Mouse (Mus musculus): ENCODE measurements around the gene Adam8.
A peak's percentile ranks its signal among the peaks of the same experiment; 100 is the strongest.

Gene Adam8

DNA sequence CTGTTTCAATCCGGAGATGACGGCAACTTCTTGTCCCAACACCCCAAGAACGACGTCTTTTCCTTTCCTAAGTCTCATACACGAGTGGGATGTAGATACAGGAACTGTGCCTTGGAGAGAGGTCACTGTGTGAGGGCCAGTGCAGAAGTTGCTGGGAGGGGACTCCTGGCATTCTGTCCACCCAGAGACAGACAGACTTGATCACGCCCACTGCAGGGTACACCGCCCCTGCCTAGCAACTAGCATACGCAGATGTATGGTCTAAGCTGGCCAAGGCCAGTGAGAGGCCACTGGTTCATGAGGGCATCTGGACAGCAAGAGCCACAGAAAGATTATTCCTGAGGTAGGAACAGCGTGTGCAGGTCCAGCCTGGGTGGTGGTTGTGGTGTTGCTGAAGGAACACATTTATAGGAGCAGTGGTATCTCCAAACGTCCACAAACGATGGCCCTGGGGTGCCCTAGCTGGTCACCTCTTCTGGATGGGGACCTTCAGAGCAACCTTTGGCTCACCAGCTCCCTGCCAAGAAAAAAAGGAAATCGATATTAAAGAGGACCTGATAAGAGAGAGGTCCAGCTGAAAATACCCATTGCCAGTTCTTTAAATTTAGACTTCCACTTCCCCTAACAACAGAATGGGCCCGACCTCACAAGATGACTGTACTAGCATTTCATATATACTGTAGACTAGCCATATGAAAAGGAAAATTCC, 13.2 kb downstream of the Adam8 start:
- peak; percentile 53 for DNase-seq (ENCODE audit: low read depth, low spot score)

GRCm38 (mm10) chr7:139978278-139978892, 14.0 kb downstream of the Adam8 start, which contains the start of gene 6430531B16Rik:
Gene 6430531B16Rik, minus strand, starts transcription at chr7:139978755.
- peak; percentile 96 for DNase-seq (ENCODE audit: low read depth, low spot score)

GRCm38 (mm10) chr7:139975471-139975870, 16.9 kb downstream of the Adam8 start:
- no peak for DNase-seq (ENCODE audit: low read depth, low spot score)

- no peak for DNase-seq (ENCODE audit: low read depth, low spot score)
These were observed 18.1 kb downstream of the Adam8 start for GRCm38 (mm10) chr7:139974307-139974706.

DNA sequence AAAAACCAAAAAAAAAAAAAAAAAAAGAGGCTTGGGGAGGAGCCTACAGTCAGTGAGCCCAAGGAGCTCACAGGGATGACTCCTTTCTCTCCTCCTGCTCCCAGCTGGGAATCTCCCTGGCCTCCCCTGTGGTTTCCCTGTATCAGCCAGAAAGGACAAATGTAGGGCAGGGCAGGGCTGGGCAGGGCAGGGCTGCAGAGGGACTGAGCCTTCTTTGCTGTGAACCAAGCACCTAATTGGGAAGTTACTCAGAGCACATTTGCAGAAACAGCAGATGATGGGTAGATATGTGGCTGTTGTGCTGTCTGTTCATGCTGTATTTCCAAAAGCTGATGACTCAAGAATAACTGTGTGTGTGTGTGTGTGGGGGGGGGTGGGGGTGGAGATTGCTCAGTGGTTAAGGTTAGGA, 19.4 kb downstream of the Adam8 start:
- DNase-seq (ENCODE audit: low read depth, low spot score): peak; percentile 43

DNA sequence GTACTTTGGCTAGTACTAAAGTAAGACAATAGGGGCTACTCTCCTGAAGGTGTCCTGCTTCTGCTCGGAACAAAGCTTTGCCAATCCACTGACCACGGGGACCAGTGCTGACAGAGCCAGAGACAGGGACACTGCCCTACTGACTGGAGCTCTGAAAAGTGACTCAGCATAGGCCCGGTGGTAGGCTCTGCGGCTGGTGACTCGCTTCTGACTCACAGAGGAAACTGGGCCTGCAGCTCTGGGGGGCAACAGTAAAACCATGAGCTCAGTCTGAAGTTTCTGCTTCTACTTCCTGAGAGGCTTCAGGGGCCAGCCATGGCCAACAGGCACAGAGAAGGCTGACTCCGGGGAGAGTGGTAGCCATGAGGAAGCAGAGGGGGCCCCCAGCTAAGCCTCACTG, 20.9 kb downstream of the Adam8 start:
- DNase-seq (ENCODE audit: low read depth, low spot score): peak; percentile 71

- no peak for DNase-seq (ENCODE audit: low read depth, low spot score)
These were observed 21.4 kb downstream of the Adam8 start for GRCm38 (mm10) chr7:139970979-139971378.

DNA sequence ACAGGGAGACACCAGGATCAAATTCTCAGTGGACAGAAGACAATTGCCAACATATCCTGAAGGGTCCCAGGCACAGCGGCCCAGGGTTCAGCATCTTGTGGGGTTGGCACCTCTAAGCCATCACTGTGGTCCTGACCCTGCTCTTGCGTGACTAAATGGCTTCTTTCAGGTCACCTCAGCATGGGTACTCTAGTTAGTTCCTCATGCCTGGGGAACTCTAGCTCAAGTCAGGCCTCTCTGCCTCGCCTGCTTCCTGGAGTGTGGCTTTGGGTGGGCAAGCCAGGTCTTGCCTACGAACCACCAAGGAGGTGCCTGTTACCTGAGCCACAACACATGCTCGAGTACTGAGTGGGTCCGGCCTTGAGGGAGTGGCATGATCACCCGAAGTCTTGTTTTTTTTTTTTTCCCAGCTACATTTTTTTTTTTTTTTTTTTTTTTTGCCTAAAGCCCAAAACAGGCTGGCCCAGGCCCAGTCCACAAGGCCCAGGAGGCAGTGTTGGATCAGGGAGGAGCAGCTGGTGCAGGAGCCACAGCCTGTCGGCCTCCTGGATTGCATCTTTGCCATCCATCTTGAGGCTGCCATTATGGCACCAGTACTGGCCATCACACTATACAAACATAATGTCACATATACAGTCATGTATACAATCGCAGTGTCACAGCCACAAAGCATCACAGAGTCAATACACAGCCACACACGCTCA, 22.0 kb downstream of the Adam8 start:
- no peak for DNase-seq (ENCODE audit: low read depth, low spot score)

DNA sequence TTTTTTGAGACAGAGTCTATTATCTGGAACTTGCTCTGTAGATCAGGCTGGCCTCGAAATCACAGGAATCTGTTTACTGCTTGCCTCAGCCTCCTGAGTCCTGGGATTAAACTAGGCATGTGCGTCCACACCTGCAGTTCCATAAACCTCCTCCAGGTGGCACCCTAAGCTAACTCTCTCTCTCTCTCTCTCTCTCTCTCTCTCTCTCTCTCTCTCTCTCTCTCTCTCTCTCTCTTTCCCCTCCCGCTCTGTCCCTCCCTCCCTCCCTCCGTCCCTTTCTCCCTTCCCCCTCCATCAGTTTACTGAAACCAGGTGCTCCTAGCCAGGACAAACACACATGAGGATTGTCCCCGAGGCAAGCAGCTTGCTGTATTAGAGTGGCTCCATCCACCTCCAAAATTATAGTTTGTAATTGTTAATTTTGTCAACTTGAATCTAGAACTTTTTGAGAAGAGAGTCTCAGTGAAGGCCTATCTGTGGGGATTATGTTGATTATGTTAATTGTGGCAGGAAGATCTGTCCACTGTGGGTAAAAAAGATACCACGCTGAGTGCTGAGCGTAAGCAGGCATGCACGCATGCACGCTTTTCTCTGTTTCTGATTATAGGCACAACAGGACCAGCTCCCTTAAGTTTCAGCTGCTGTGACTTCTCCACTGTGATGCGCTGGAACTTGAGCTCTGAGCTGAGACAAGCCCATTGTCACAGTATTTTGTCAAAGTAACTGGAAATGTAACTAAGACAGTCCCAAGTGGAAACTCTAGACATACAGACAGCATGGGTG, 22.8 kb downstream of the Adam8 start:
- DNase-seq (ENCODE audit: low read depth, low spot score): peak; percentile 93

GRCm38 (mm10) chr7:139968428-139968827, 23.9 kb downstream of the Adam8 start:
- DNase-seq (ENCODE audit: low read depth, low spot score): no peak

DNA sequence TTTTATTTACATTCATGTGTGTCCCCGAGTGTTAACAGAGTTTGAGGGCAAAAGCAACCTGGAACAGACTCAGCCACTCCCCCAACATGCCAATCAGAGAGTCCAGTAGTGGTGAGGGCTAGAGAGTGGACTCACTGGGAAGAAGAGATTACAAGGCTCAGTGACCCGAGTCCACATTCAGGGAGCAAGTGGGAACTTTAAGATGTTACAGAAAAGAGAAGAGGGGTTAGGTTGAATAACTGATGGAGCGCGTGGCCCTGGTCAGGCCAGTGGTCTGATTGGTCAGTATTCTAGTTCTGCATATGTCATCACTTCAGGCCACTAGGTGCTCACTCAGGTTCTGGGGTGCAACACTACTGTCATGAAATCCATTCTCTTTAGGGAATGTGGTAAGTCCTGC, 25.2 kb downstream of the Adam8 start:
- DNase-seq (ENCODE audit: low read depth, low spot score): no peak

DNA sequence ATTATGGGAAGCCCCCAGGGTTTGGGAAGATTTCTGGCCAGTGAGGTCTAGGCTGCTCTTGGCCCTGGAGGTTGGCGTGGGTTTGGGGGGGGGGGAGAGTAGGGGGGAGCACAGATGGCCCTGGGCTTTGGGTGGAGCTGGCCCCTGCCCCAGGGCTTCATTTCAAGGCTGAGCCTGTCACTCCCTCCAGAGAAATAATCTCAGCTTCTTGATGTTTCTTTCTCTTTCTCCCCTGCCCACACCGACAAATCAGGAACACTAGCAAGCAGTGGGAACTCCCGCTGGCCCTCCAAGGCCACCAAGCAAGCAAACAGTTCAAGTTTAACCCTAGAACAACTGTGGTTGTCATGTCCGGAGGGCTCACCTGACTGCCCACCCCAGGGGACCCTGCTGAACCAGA, 28.5 kb downstream of the Adam8 start:
- DNase-seq (ENCODE audit: low read depth, low spot score): no peak

DNA sequence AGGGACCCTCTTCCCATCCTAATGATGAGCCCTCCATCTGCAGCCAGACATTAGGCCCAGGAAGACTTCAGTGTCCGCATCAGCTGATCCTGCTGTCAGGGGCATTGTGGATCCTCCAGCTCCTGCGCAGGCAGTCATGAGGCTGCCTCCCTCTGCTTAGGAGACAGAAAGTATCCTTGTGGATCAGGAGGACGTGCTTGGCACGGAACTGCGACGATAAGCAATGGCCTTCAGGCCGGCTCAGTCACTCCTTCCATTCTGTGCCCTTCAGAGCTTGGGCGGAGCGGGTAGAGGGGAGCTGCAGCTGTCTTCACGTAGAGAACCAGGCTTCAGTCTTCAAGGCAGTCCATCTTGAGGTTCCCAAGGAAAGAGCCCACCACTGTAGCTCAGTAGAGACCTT, 31.2 kb downstream of the Adam8 start:
- DNase-seq (ENCODE audit: low read depth, low spot score): no peak

- no peak for DNase-seq (ENCODE audit: low read depth, low spot score)
These were observed 34.4 kb downstream of the Adam8 start for GRCm38 (mm10) chr7:139957958-139958357.

DNA sequence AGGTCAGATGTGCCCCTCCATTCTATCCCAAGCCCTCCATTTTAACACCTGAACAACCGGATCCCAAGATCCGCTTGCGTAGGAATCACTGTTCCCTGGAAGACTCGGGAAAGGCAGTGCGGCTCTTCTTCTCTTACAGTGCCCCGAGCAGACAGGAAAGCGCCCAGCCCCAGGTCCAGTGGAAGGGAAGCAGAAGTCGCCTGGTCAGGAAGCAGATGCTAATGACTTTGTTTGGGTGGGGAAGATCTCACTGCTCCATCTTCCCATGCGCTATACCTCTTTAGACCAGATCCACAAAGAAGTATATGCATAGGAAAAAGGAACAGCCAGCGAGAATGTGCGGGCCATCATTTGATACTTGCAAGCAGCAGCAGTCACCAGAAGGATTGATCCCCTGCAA, 34.9 kb downstream of the Adam8 start:
- DNase-seq (ENCODE audit: low read depth, low spot score): no peak

DNA sequence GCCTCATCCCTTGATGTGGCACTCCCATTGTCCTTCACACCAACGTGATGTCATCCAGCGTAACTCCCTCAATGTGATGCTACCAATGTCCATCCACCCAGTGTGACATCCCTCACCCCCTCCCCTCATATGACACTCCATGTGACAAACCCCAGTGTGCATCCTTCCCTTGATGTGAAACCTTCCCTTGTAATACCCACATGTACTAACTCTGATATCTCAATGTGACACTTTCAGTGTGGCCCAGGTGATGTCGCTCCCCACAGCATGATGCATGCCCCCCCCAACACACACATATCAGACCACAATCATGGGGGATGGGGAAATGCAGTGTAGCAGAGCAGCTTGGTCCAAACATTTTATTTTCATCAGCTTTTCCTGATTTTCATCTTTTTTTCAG, 35.7 kb downstream of the Adam8 start:
- DNase-seq (ENCODE audit: low read depth, low spot score): no peak

GRCm38 (mm10) chr7:139955505-139955904, 36.9 kb downstream of the Adam8 start:
- no peak for DNase-seq (ENCODE audit: low read depth, low spot score)

GRCm38 (mm10) chr7:139951991-139952633, 40.2 kb downstream of the Adam8 start:
- DNase-seq (ENCODE audit: low read depth, low spot score): no peak

DNA sequence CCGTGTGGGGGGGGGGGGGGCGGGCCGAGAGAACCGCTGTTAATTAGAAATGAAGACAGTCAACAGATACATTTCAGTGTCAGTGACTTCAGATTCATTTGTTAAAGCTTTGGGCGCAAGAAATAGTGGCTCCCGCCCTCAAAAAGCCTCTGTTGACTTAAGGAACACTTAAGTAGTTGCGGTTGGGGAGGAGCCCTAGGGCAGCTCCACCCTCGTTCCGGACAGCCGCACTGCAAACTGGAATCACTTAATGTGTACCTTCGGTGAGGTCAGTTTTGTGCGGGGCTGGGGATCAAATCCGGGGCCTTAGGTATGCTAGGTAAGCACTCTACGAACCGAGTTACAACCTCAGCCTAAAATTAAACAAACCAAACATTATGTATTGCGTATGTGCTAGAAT, 41.3 kb downstream of the Adam8 start:
- no peak for DNase-seq (ENCODE audit: low read depth, low spot score)

GRCm38 (mm10) chr7:139950283-139950971, 41.9 kb downstream of the Adam8 start:
- DNase-seq (ENCODE audit: low read depth, low spot score): peak; percentile 25

DNA sequence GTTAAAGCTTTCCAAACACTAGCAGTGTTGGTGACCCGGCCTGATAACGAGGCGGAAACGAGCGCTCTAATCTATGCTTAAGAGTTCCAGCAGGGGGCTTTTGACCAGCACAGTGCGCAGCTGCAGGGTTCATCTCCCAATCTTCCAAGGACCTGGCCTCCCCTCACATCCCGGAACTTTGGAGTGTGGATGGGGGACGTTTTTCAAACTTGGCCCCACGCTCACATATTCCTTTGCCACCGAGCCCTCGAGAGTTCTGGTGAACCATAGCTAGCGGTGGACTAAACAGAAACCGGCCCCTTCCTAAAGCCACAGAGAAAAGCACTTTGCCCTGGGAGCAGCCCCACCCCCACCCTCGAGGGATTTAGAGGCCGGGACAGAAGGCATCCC, 42.5 kb downstream of the Adam8 start:
- DNase-seq (ENCODE audit: low read depth, low spot score): no peak

Measured in brain, adult 2 months (tissue).